Mouse (Mus musculus) granulocyte monocyte progenitor cell, adult 5-6 weeks (primary cell): ENCODE results near the gene Tnik. TPM values are rescaled to one million over a fixed set of nuclear protein-coding genes. Genes with fewer than 3 reads are reported as not detected.

Experiments
- ATAC-seq: replicated peaks from 2 replicates; pipeline ENCODE4 v1.8.0; 2016; ENCODE audit warnings: mild to moderate bottlenecking, moderate TSS enrichment, inconsistent platforms; ENCODE audit not compliant: poor library complexity, severe bottlenecking
- total RNA-seq, 2 experiments: library from RNA; stranded (forward) in 1 of 2; stranded (reverse) in 1 of 2; fragments of 200-712, 200-1000 nt in 1 of 2; fragments of >200 nt in 1 of 2; fragmentation: Nextera tagmentation in 1 of 2; gene quantifications; 2 replicates each; pipeline ENCODE4 v1.2.3; 2014 to 2017

The Tnik gene
- total RNA-seq, 2 experiments from 2014 or later, result 3.5 to 6.5 TPM

GRCm38 (mm10) chr3:28578950-28579615 lies 316.1 kb downstream of the Tnik start:
- ATAC-seq, result no peak

GRCm38 (mm10) chr3:28585750-28586465 lies 322.9 kb downstream of the Tnik start:
- ATAC-seq, result no peak

GRCm38 (mm10) chr3:28587808-28588207 lies 324.8 kb downstream of the Tnik start:
- no peak for ATAC-seq

- ATAC-seq, result no peak
Observed at GRCm38 (mm10) chr3:28591345-28591744, 328.3 kb downstream of the Tnik start.

GRCm38 (mm10) chr3:28593922-28594321 lies 330.9 kb downstream of the Tnik start:
- no peak for ATAC-seq

- no peak for ATAC-seq
Observed at GRCm38 (mm10) chr3:28599476-28599875, 336.5 kb downstream of the Tnik start.

GRCm38 (mm10) chr3:28606741-28607140 lies 343.7 kb downstream of the Tnik start:
- ATAC-seq, result no peak

GRCm38 (mm10) chr3:28612330-28612729 lies 349.3 kb downstream of the Tnik start:
- no peak for ATAC-seq

GRCm38 (mm10) chr3:28616386-28616785 lies 353.4 kb downstream of the Tnik start:
- no peak for ATAC-seq

- no peak for ATAC-seq
Observed at GRCm38 (mm10) chr3:28617008-28617627, 354.1 kb downstream of the Tnik start.

- ATAC-seq, result no peak
Observed at GRCm38 (mm10) chr3:28621792-28622191, 358.8 kb downstream of the Tnik start.

- ATAC-seq, result no peak
Observed at GRCm38 (mm10) chr3:28626816-28627215, 363.8 kb downstream of the Tnik start.

- no peak for ATAC-seq
Observed at GRCm38 (mm10) chr3:28636778-28637177, 373.8 kb downstream of the Tnik start.

- ATAC-seq, result no peak
Observed at GRCm38 (mm10) chr3:28638957-28639356, 375.9 kb downstream of the Tnik start.

- no peak for ATAC-seq
Observed at GRCm38 (mm10) chr3:28643252-28643947, 380.4 kb downstream of the Tnik start.

GRCm38 (mm10) chr3:28652574-28652973 lies 389.6 kb downstream of the Tnik start:
- no peak for ATAC-seq

GRCm38 (mm10) chr3:28653043-28653442 lies 390.0 kb downstream of the Tnik start:
- no peak for ATAC-seq

GRCm38 (mm10) chr3:28654740-28655139 lies 391.7 kb downstream of the Tnik start:
- ATAC-seq, result no peak

- ATAC-seq, result no peak
Observed at GRCm38 (mm10) chr3:28658349-28658748, 395.3 kb downstream of the Tnik start.

- ATAC-seq, result no peak
Observed at GRCm38 (mm10) chr3:28680851-28681250, 417.8 kb downstream of the Tnik start.

- ATAC-seq, result no peak
Observed at GRCm38 (mm10) chr3:28681866-28682265, 418.9 kb downstream of the Tnik start.
